Mouse (Mus musculus) heart, embryonic 12.5 days (tissue): ENCODE results near the gene Igfn1. TPM values are rescaled to one million over a fixed set of nuclear protein-coding genes. Genes with fewer than 3 reads are reported as not detected.

ENCODE experiments used
- ATAC-seq: fragments of 200-750 bp; cut with Nextera tagmentation; 2 replicates; pipeline ENCODE4 v1.8.0; 2017; ENCODE audit warnings: moderate TSS enrichment, moderate library complexity; ENCODE audit not compliant: insufficient number of reproducible peaks, low FRiP score
- H3K27ac ChIP-seq: fragments of 300-500 bp; sonication (generic); 2 replicates; pipeline ENCODE4 v1.5.1; 2016; ENCODE audit warnings: mild to moderate bottlenecking, moderate library complexity; ENCODE audit not compliant: poor library complexity, severe bottlenecking
- H3K27me3 ChIP-seq: fragments of 300-500 bp; sonication (generic); replicated peaks from 2 replicates; pipeline ENCODE4 v1.6.1; 2016; ENCODE audit warnings: mild to moderate bottlenecking, moderate library complexity
- H3K36me3 ChIP-seq: fragments of 300-500 bp; sonication (generic); 2 replicates; pipeline ENCODE4 v1.6.1; 2016; ENCODE audit warnings: mild to moderate bottlenecking, moderate library complexity
- H3K4me1 ChIP-seq: fragments of 300-500 bp; sonication (generic); replicated peaks from 2 replicates; pipeline ENCODE4 v1.6.1; 2016; ENCODE audit warnings: mild to moderate bottlenecking
- H3K4me2 ChIP-seq: fragments of 300-500 bp; sonication (generic); 2 replicates; pipeline ENCODE4 v1.6.1; 2016; ENCODE audit warnings: mild to moderate bottlenecking, moderate library complexity
- H3K4me3 ChIP-seq: fragments of 300-500 bp; sonication (generic); 2 replicates; pipeline ENCODE4 v1.5.1; 2016; ENCODE audit warnings: mild to moderate bottlenecking
- H3K9ac ChIP-seq: fragments of 300-500 bp; sonication (generic); 2 replicates; pipeline ENCODE4 v1.6.1; 2016; ENCODE audit warnings: mild to moderate bottlenecking, moderate library complexity
- H3K9me3 ChIP-seq: fragments of 300-500 bp; sonication (generic); replicated peaks from 2 replicates; pipeline ENCODE4 v1.6.1; 2016; ENCODE audit warnings: mild to moderate bottlenecking, moderate library complexity
- WGBS: fragments of 180-500 bp; shearing (Covaris S2); methylation state at CpG from one replicate; pipeline ENCODE4 v1.1.7; 2016; 5-methylcytosine and 5-hydroxymethylcytosine counted together
- polyA plus RNA-seq: library from polyadenylated mRNA; unstranded; fragments of >200 nt; fragmentation: Nextera tagmentation; extraction: Ambion mirVana; gene quantifications from 2 replicates; pipeline ENCODE4 v1.2.1, GENCODE M21; 2016

The Igfn1 gene
- polyA plus RNA-seq, 1 experiment from 2014 or later: 0.06 TPM

DNA sequence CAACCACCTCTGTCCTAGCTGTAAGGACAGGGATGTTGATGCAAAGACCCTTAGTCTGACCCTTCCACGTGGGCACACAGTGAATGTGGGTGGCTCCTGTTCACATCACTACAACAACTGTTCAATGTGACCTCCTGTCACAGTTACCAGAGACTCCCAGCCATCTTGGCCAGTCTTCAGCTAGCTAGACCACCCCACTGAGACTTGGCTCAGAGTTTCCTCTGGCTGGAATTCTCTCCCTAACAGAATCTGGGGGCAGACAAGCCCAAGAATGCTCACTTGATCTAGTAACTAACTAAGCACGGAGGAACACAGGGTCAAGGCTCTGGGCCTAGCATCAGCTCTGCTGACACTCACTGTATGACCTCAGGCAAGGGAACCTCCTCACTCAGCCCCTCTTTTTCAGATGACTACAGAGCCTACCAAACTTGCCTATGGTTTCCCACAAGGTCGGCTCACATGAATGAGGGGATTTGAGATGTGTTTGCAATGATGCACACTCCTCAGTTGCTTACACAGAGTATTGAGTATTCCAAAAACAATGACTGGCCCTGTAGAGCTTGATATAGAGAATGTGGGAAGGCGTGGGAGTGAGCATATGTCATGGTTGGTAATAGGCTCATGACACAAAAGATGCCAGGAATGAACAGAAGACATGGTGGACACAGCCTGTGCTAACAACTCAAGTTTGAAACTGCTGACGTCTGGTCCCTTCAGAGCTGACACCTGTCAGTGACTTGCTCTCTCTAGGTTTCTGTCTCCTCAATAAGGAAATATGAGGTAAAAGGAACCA, 32.8 kb upstream of the Igfn1 start:
- no peaks in the 10 kb centered on the region for H3K9me3 ChIP-seq
- H3K27me3 ChIP-seq: peaks cover 35% of the 10 kb centered on the region
- H3K36me3 ChIP-seq: peaks cover 20% of the 10 kb centered on the region
- peaks cover 21% of the 10 kb centered on the region for H3K4me1 ChIP-seq
- ATAC-seq: no peak
- no peak overlapping the region for H3K4me2 ChIP-seq
- no peak overlapping the region for H3K9ac ChIP-seq
- H3K4me3 ChIP-seq: no peak overlapping the region
- H3K27ac ChIP-seq: no peak overlapping the region
- 69% methylated on average over 5 of the region's 5 CpGs for WGBS

DNA sequence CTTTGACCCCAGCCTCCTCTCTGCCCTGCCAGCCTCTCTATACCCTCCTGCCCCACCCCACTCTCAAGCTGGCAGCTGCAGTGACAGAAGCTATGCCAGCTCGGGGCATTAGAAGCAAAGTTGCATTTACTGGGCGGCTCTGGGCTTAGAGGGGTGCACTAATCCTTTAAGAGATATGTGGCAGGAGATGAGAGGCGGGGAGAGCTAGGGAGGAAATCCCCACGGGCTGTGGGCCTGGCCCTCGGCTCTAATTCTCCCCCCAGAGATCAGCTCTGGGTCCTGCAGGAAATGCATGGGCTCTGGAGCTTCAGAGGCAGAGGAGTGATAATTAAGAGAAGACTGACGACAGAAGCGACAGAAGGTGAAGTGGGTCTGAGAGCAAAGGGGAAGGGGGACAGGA, 26.8 kb upstream of the Igfn1 start:
- 36% methylated on average over 7 of the region's 7 CpGs for WGBS

DNA sequence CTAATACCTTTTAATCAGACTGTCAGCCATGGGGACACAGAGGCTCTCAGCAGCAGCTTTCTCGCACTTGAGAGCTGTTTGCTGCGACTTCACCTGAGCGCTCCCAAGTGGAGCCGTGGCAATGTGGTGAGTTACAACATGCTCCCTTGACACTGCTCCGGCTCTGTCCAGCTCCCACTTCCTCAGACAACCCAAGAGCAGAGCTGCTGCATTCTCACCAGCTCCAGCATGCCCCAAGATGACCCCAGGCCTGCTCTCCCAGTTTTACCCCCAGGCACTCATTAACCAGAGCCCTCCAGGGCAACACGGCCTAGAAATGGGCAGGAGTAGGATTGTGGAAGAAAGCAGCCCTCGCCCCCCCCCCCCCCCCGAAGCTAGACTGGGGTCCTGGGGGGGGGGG, 25.6 kb upstream of the Igfn1 start:
- 0 out of 2 replicates have a peak, but pooled peaks cover 9% of the 10 kb centered on the region for H3K4me1 ChIP-seq
- H3K9ac ChIP-seq: no peak overlapping the region
- H3K4me3 ChIP-seq: no peak overlapping the region
- H3K27me3 ChIP-seq: no peaks in the 10 kb centered on the region
- WGBS: 87% methylated on average over 7 of the region's 8 CpGs
- no peaks in the 10 kb centered on the region for H3K9me3 ChIP-seq
- H3K4me2 ChIP-seq: no peak overlapping the region
- H3K27ac ChIP-seq: no peak overlapping the region
- peaks cover 91% of the 10 kb centered on the region for H3K36me3 ChIP-seq
- ATAC-seq: no peak

More for the DNA sequence above, 26.8 kb upstream of the Igfn1 start:
- no peak overlapping the region for H3K9ac ChIP-seq
- 0 out of 2 replicates have a peak, but pooled peaks cover 9% of the 10 kb centered on the region for H3K4me1 ChIP-seq
- H3K36me3 ChIP-seq: peaks cover 78% of the 10 kb centered on the region
- no peak overlapping the region for H3K4me2 ChIP-seq
- no peaks in the 10 kb centered on the region for H3K27me3 ChIP-seq
- no peak overlapping the region for H3K4me3 ChIP-seq
- no peaks in the 10 kb centered on the region for H3K9me3 ChIP-seq
- no peak for ATAC-seq
- no peak overlapping the region for H3K27ac ChIP-seq

DNA sequence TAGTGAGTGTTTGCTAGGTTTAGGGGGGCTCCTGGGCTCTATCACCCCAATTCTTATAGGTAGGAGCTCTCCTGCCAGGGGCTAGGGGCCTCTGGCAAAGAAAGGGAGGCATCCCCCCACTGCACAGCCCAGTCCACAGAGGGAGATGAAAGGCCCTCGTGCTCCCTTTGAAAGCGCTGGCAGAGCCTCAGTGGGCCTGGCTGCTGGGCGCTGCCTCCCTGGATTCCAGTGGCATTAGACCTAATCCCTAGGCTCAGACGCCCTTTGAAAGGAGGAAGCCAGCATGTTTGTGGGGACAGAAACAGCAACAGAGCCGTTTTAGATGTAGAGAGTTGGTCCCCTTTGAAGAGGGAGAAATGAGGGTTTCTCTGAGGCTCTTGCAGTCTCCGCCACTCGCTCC, 24.1 kb upstream of the Igfn1 start:
- WGBS: 58% methylated on average over 7 of the region's 7 CpGs
- ATAC-seq: no peak
- no peak overlapping the region for H3K27ac ChIP-seq

DNA sequence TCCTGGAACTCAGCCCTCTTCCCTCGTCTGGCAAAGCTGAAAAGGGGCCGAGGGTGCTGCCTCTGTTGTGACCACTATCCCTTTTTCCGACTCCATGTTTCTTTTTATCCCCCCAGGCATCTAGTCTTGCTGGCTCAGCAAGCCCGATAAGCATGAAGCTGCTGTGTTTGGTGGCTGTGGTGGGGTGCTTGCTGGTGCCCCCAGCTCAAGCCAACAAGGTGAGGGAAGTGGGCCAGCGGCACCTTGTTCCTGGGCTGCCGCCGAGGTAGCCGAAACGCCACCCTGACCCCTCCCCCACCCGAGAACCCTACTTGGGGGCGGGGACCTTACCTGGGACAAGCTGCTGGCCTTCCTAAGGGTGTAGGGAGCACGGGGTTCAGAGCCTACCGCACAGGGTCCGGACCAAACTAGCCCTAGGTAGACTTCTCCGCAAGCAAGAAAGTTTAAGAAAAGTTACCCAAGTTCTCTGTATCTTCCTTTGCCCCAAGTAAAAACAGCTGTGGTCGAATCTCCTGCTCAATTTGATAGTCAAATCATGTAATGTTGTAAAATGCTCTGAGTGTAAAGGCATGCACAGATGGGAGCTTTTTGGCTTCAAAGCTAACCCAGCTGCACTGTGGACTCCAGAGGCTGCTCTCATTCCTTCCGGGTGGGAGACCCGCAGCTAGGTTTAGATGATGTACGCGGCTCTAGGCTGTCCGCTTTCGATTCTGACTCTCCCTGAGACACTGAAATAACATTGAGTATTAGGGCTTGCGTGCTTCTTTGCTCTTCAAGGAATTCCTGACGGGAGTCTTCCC, 12.4 kb upstream of the Igfn1 start:
- Histone ChIP-seq H3K4me2 (peak overlapping the region; percentile 98), H3K36me3 (peaks cover 33% of the 10 kb centered on the region), H3K9ac (peak overlapping the region; percentile 83), H3K27me3 (no peaks in the 10 kb centered on the region), H3K27ac (peak overlapping the region; percentile 67), H3K4me3 (peak overlapping the region; percentile 81), H3K4me1 (peaks cover 25% of the 10 kb centered on the region), H3K9me3 (no peaks in the 10 kb centered on the region)
- WGBS: 4% methylated on average over 24 of the region's 24 CpGs
- peak; percentile 69 for ATAC-seq

More for the DNA sequence above, 24.1 kb upstream of the Igfn1 start:
- Histone ChIP-seq H3K9me3 (no peaks in the 10 kb centered on the region), H3K27me3 (no peaks in the 10 kb centered on the region), H3K4me1 (0 out of 2 replicates have a peak, but pooled peaks cover 9% of the 10 kb centered on the region), H3K4me3 (no peak overlapping the region), H3K4me2 (no peak overlapping the region), H3K36me3 (peaks cover 98% of the 10 kb centered on the region), H3K9ac (no peak overlapping the region)

DNA sequence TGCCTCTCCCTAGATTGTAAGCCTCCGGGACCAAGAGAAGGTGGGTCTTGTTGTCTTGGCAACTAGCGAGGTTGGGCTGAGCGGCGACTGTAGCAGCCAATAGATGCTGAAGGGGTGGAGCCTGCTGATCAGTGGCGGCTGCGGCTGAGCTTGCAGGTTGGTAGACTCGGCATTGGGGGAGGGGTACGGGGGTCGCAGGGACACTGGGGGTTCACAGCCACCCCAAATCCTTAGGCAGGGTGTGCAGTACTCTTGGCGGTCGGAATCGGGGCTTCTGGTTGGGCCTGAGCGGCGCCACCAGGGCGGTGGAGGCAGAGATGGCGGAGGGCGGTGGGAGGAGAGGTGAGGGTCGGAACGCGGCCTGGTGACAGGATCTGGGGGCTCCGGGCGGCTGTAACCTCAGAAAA, 11.8 kb upstream of the Igfn1 start:
- peak overlapping the region; percentile 81 for H3K4me3 ChIP-seq
- H3K4me1 ChIP-seq: peaks cover 28% of the 10 kb centered on the region
- ATAC-seq: peak; percentile 95
- H3K36me3 ChIP-seq: peaks cover 26% of the 10 kb centered on the region
- peak overlapping the region; percentile 83 for H3K9ac ChIP-seq
- H3K27me3 ChIP-seq: no peaks in the 10 kb centered on the region
- peak overlapping the region; percentile 98 for H3K4me2 ChIP-seq
- under 1% methylated on average over 22 of the region's 22 CpGs for WGBS
- H3K9me3 ChIP-seq: no peaks in the 10 kb centered on the region
- peak overlapping the region; percentile 67 for H3K27ac ChIP-seq

DNA sequence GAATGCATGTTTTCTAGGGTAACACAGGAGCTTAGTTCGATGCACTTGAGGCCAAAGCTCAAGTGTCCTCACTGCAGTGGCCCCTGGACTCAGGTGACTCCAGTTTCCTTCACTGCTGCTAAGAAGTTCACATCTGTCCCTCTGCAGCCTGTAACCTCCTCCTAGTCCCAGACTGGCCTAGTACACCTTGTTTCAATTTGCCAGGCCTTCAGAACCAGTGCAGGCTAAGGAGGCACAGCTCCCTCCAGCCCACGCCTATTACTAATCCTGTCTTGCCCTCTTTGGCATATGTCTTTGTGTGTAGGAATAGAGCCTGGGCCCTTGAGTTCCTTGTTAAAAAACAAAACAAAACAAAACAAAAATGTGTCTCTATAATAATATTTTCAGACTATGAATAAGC, 11.2 kb upstream of the Igfn1 start:
- peak overlapping the region; percentile 98 for H3K4me2 ChIP-seq
- peak overlapping the region; percentile 81; the same call in 1 of the 2 replicates for H3K4me3 ChIP-seq
- no peaks in the 10 kb centered on the region for H3K9me3 ChIP-seq
- no peak overlapping the region for H3K27ac ChIP-seq
- H3K27me3 ChIP-seq: no peaks in the 10 kb centered on the region
- 80% methylated on average over 2 of the region's 2 CpGs for WGBS
- H3K9ac ChIP-seq: 0 out of 2 replicates have a peak overlapping the region, but pooled peaks have one; percentile 41
- ATAC-seq: no peak
- H3K4me1 ChIP-seq: peaks cover 28% of the 10 kb centered on the region
- peaks cover 20% of the 10 kb centered on the region for H3K36me3 ChIP-seq

DNA sequence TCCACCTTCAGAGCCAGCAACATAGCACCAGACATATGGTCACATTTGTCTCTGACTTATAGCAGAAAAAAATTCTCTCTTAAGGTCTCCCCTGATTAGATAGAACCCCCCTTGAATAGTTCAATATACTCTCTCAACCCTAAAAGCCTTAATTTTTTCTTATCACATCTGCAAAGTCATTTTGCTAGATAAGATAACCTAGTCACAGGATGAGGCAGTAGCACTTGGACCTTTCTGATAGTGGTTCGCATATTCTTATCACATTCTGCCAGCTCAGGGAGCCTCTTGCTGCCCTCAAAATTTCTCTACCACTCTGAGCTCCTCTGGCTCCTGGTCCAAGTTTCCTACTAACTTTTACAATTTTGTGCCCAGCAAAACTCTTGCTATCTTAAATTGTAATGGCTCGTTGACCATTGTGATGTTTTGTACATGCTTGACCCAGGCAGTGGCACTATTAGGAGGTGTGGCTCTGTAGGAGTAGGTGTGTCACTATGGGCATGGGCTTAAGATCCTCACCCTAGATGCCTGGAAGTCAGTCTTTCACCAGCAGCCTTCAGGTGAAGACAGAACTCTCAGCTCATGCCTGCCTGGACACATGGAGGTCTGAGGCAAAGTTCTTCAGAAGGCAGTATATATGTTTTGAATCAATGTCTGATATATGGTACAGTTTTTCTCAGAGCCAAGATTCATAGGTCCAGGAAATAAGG, 8.8 kb upstream of the Igfn1 start:
- Histone ChIP-seq H3K27ac (peak overlapping the region; percentile 62), H3K36me3 (peaks cover 2% of the 10 kb centered on the region; the same call in 1 of the 2 replicates), H3K4me2 (no peak overlapping the region), H3K9ac (no peak overlapping the region), H3K27me3 (no peaks in the 10 kb centered on the region), H3K9me3 (no peaks in the 10 kb centered on the region), H3K4me1 (peaks cover 32% of the 10 kb centered on the region), H3K4me3 (no peak overlapping the region)
- peak; percentile 70 for ATAC-seq
- 31% methylated on average over 2 of the region's 2 CpGs for WGBS

DNA sequence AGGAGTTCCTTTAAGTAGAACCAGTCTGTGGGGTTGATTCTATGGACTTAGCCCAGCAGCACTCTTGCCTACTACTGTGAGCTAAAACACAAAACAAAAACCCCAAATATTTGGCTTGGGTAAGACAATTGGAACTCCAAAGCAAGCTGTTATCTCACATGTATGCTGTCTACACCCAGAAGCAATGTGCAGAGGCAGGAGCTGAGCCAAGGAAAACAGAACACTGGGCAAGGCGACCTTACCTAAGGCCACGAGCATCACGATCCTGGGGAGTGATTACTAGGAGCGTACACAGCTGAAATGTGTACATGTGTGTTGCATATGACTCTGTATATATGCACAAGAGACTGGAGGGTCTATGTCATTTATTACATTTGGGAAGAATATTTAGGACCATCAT, 7.4 kb upstream of the Igfn1 start:
- Histone ChIP-seq H3K9me3 (no peaks in the 10 kb centered on the region), H3K4me2 (no peak overlapping the region), H3K9ac (no peak overlapping the region), H3K4me1 (peaks cover 20% of the 10 kb centered on the region), H3K36me3 (no peaks in the 10 kb centered on the region), H3K27me3 (no peaks in the 10 kb centered on the region), H3K4me3 (no peak overlapping the region), H3K27ac (no peak overlapping the region)
- ATAC-seq: no peak
- 47% methylated on average over 4 of the region's 4 CpGs for WGBS

DNA sequence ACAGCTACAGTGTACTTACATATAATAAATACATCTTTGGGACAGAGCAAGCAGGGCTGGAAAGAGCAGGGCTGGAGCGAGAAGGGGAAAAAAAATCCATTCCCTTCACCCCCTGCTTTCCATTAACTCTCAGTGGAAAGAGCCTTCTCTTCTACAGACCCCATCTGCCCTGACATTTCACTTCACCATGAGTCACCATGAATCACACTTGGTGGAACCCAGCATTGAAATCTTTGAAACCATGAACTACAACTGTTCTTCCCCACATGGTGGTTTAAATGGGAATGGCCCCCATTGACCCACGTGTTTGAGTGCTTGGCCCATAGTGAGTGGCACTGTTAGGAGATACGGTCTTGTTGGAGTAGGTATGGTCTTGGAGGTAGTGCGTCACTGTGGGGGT, 4.1 kb upstream of the Igfn1 start:
- Histone ChIP-seq H3K4me1 (peaks cover 22% of the 10 kb centered on the region), H3K27me3 (peaks cover 6% of the 10 kb centered on the region; the same call in 1 of the 2 replicates), H3K36me3 (no peaks in the 10 kb centered on the region), H3K9me3 (no peaks in the 10 kb centered on the region), H3K27ac (no peak overlapping the region), H3K4me2 (no peak overlapping the region), H3K9ac (no peak overlapping the region), H3K4me3 (no peak overlapping the region)
- 86% methylated on average over 4 of the region's 4 CpGs for WGBS
- no peak for ATAC-seq

DNA sequence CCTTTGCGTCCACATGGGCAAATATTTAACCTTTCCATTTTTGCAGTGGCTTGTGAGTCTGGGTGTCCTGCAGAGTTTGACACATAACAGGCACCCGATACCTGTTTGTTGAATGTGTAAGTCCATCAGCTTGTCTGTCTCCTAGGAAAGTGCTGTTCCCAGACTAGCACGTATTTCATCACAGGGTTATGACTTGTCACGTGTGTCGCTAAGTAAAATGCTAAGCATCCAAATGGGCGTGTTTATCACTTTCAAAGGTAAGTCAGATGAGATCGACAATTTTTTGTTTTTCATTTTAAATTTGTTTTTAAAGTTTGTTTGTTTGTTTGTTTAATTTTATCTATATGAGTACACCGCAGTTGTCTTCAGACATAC, 2.0 kb upstream of the Igfn1 start:
- H3K9me3 ChIP-seq: no peaks in the 10 kb centered on the region
- H3K9ac ChIP-seq: no peak overlapping the region
- WGBS: 18% methylated on average over 8 of the region's 8 CpGs
- H3K4me3 ChIP-seq: peak overlapping the region; percentile 53
- peak overlapping the region; percentile 96 for H3K4me2 ChIP-seq
- peaks cover 6% of the 10 kb centered on the region; the same call in 1 of the 2 replicates for H3K27me3 ChIP-seq
- H3K27ac ChIP-seq: no peak overlapping the region
- H3K36me3 ChIP-seq: no peaks in the 10 kb centered on the region
- H3K4me1 ChIP-seq: peaks cover 9% of the 10 kb centered on the region
- ATAC-seq: peak; percentile 17; the same call in 1 of the 2 replicates
